Mouse (Mus musculus) adrenal gland, postnatal 36 days (tissue): ENCODE measurements around the gene S100b. TPM values are rescaled to one million over a fixed set of nuclear protein-coding genes. Genes with fewer than 3 reads are reported as not detected.

ENCODE experiments used
- DNase-seq, 2 experiments: peaks; one replicate each; pipeline ENCODE4 v3.0.0; 2021; ENCODE audit warnings: mixed read lengths in 1 of 2
- long read RNA-seq, 2 experiments: library from polyadenylated mRNA; stranded (forward); transcript quantifications; one replicate each; pipeline ENCODE4 v2.0.0; 2021; ENCODE audit warnings: borderline sequencing depth in 2 of 2
- total RNA-seq, 2 experiments: library from RNA; stranded (reverse); gene quantifications; 2 replicates each; pipeline ENCODE4 v1.2.3; 2021

Gene S100b
- total RNA-seq: 10 to 100 TPM; 12.1 to 17.8 TPM
- long read RNA-seq, experiment 1, transcript S100b-201 (3 exons, 1,484 nt): major isoform, 12 of 21 reads
- long read RNA-seq, experiment 1, partial matches to known transcripts: 0 of 21 reads
- long read RNA-seq, experiment 1, other reads (novel, unspliced or antisense): 9 of 21 reads
- long read RNA-seq, experiment 2, transcript S100b-201 (3 exons, 1,484 nt): major isoform, 10 of 12 reads
- long read RNA-seq, experiment 2, partial matches to known transcripts: 0 of 12 reads
- long read RNA-seq, experiment 2, other reads (novel, unspliced or antisense): 2 of 12 reads

GRCm38 (mm10) chr10:76253536-76253935 is at the start of gene S100b:
Gene S100b, plus strand, starts transcription at chr10:76253853.
- peak in 1 of 2 experiments; percentile 31 for DNase-seq

GRCm38 (mm10) chr10:76207262-76207796 is 46.3 kb upstream of the S100b start:
- no peak for DNase-seq

- no peak for DNase-seq
These were observed 44.4 kb upstream of the S100b start for GRCm38 (mm10) chr10:76209241-76209640.

GRCm38 (mm10) chr10:76210806-76211205 is 42.8 kb upstream of the S100b start:
- DNase-seq: no peak

GRCm38 (mm10) chr10:76212121-76212520 is 41.5 kb upstream of the S100b start:
- DNase-seq: no peak

- DNase-seq: no peak
These were observed 39.5 kb upstream of the S100b start for GRCm38 (mm10) chr10:76214161-76214560.

- no peak for DNase-seq
These were observed 36.6 kb upstream of the S100b start for GRCm38 (mm10) chr10:76217056-76217455.

- no peak for DNase-seq
These were observed 35.4 kb upstream of the S100b start for GRCm38 (mm10) chr10:76218240-76218639.

GRCm38 (mm10) chr10:76225944-76226343 is 27.7 kb upstream of the S100b start:
- DNase-seq: no peak

- DNase-seq: no peak
These were observed 24.0 kb upstream of the S100b start for GRCm38 (mm10) chr10:76229627-76230026.

GRCm38 (mm10) chr10:76237341-76238225 is 16.1 kb upstream of the S100b start, which contains the start of gene Prmt2:
Gene Prmt2, minus strand, starts transcription at chr10:76237865.
- DNase-seq: peak; percentile 94 to 95

- no peak for DNase-seq
These were observed 14.3 kb upstream of the S100b start for GRCm38 (mm10) chr10:76239401-76239800.

- no peak for DNase-seq
These were observed 8.5 kb upstream of the S100b start for GRCm38 (mm10) chr10:76245106-76245505.

- no peak for DNase-seq
These were observed 7.1 kb upstream of the S100b start for GRCm38 (mm10) chr10:76246601-76247000.

- DNase-seq: no peak
These were observed 5.5 kb upstream of the S100b start for GRCm38 (mm10) chr10:76247960-76248646.

GRCm38 (mm10) chr10:76248647-76248968 is 5.0 kb upstream of the S100b start:
- no peak for DNase-seq

GRCm38 (mm10) chr10:76250870-76251269 is 2.8 kb upstream of the S100b start:
- DNase-seq: no peak

GRCm38 (mm10) chr10:76253079-76253478 is 574 bp upstream of the S100b start:
- no peak for DNase-seq

GRCm38 (mm10) chr10:76255617-76256016 is 2.0 kb downstream of the S100b start:
- peak; percentile 16 to 34 for DNase-seq

GRCm38 (mm10) chr10:76257231-76257630 is 3.6 kb downstream of the S100b start:
- no peak for DNase-seq

GRCm38 (mm10) chr10:76257719-76258390 is 4.2 kb downstream of the S100b start:
- peak; percentile 73 to 84 for DNase-seq
